Mouse (Mus musculus) intestine, embryonic 15.5 days (tissue): ENCODE data around the gene Iqsec3. TPM values are rescaled to one million over a fixed set of nuclear protein-coding genes. Genes with fewer than 3 reads are reported as not detected.
"Not testable (repeated sequence)": the region's sequence is repeated elsewhere in the genome, so short reads cannot be mapped to it uniquely, and the experiment has no call there.

Experiments used
- ATAC-seq: fragments of 200-750 bp; cut with Nextera tagmentation; 2 replicates; pipeline ENCODE4 v1.8.0; 2017; ENCODE audit warnings: moderate TSS enrichment, moderate library complexity
- H3K27ac ChIP-seq: fragments of 300-500 bp; sonication (generic); 2 replicates; pipeline ENCODE4 v1.5.1; 2015; ENCODE audit warnings: mild to moderate bottlenecking, inconsistent platforms
- H3K27me3 ChIP-seq: fragments of 300-500 bp; sonication (generic); replicated peaks from 2 replicates; pipeline ENCODE4 v1.6.1; 2015; ENCODE audit warnings: inconsistent platforms
- H3K36me3 ChIP-seq: fragments of 300-500 bp; sonication (generic); 2 replicates; pipeline ENCODE4 v1.6.1; 2015; ENCODE audit warnings: inconsistent platforms
- H3K4me1 ChIP-seq: fragments of 300-500 bp; sonication (generic); replicated peaks from 2 replicates; pipeline ENCODE4 v1.6.1; 2015; ENCODE audit warnings: inconsistent platforms
- H3K4me2 ChIP-seq: fragments of 300-500 bp; sonication (generic); replicated peaks from 2 replicates; pipeline ENCODE4 v1.6.1; 2015; ENCODE audit warnings: mild to moderate bottlenecking, inconsistent platforms
- H3K4me3 ChIP-seq: fragments of 300-500 bp; sonication (generic); replicated peaks from 2 replicates; pipeline ENCODE4 v1.5.1; 2015; ENCODE audit warnings: inconsistent platforms
- H3K9ac ChIP-seq: fragments of 300-500 bp; sonication (generic); 2 replicates; pipeline ENCODE4 v1.6.1; 2015; ENCODE audit warnings: inconsistent platforms
- H3K9me3 ChIP-seq: fragments of 300-500 bp; sonication (generic); 2 replicates; pipeline ENCODE4 v1.6.1; 2016; ENCODE audit warnings: inconsistent platforms
- WGBS: fragments of 180-500 bp; shearing (Covaris S2); methylation state at CpG from one replicate; pipeline ENCODE4 v1.1.7; 2015; 5-methylcytosine and 5-hydroxymethylcytosine counted together
- polyA plus RNA-seq: library from polyadenylated mRNA; unstranded; fragments of >200 nt; fragmentation: Nextera tagmentation; extraction: Ambion mirVana; gene quantifications from 2 replicates; pipeline ENCODE4 v1.2.1, GENCODE M21; 2015

Gene Iqsec3
- polyA plus RNA-seq, 1 experiment from 2014 or later, result 0.26 TPM

GRCm38 (mm10) chr6:121380576-121380975 is 92.9 kb downstream of the Iqsec3 start:
- Histone ChIP-seq H3K4me2 (no peak overlapping the region), H3K27me3 (peaks cover 5% of the 10 kb centered on the region; the same call in 1 of the 2 replicates), H3K9ac (no peak overlapping the region), H3K4me3 (no peak overlapping the region), H3K27ac (no peak overlapping the region), H3K4me1 (no peaks in the 10 kb centered on the region), H3K9me3 (no peaks in the 10 kb centered on the region), H3K36me3 (no peaks in the 10 kb centered on the region)
- ATAC-seq, result no peak
- WGBS, result 87% methylated on average over 8 of the region's 8 CpGs

GRCm38 (mm10) chr6:121378256-121378655 is 95.2 kb downstream of the Iqsec3 start:
- Histone ChIP-seq H3K4me3 (no peak overlapping the region), H3K4me2 (no peak overlapping the region), H3K27me3 (peaks cover 5% of the 10 kb centered on the region), H3K9ac (no peak overlapping the region), H3K36me3 (no peaks in the 10 kb centered on the region), H3K4me1 (no peaks in the 10 kb centered on the region), H3K9me3 (no peaks in the 10 kb centered on the region), H3K27ac (no peak overlapping the region)
- no peak for ATAC-seq
- 57% methylated on average over 4 of the region's 4 CpGs for WGBS

GRCm38 (mm10) chr6:121376159-121376558 is 97.3 kb downstream of the Iqsec3 start:
- Histone ChIP-seq H3K4me1 (no peaks in the 10 kb centered on the region), H3K4me3 (no peak overlapping the region), H3K27ac (no peak overlapping the region), H3K9ac (no peak overlapping the region), H3K36me3 (no peaks in the 10 kb centered on the region), H3K27me3 (no peaks in the 10 kb centered on the region; the same call in none of the 2 replicates), H3K9me3 (no peaks in the 10 kb centered on the region), H3K4me2 (no peak overlapping the region)
- 63% methylated on average over 12 of the region's 12 CpGs for WGBS
- no peak for ATAC-seq

GRCm38 (mm10) chr6:121371197-121371980 is 102.1 kb downstream of the Iqsec3 start:
- Histone ChIP-seq H3K4me3 (no peak overlapping the region), H3K4me2 (no peak overlapping the region), H3K4me1 (no peaks in the 10 kb centered on the region), H3K9me3 (no peaks in the 10 kb centered on the region), H3K36me3 (no peaks in the 10 kb centered on the region), H3K9ac (no peak overlapping the region), H3K27me3 (no peaks in the 10 kb centered on the region; the same call in 1 of the 2 replicates), H3K27ac (no peak overlapping the region)
- WGBS, result 51% methylated on average over 10 of the region's 10 CpGs
- ATAC-seq, result peak; percentile 53; the same call in 1 of the 2 replicates

- ATAC-seq, result no peak
- Histone ChIP-seq H3K4me3 (no peak overlapping the region), H3K27ac (no peak overlapping the region), H3K36me3 (no peaks in the 10 kb centered on the region), H3K4me2 (no peak overlapping the region), H3K27me3 (no peaks in the 10 kb centered on the region), H3K4me1 (no peaks in the 10 kb centered on the region), H3K9me3 (no peaks in the 10 kb centered on the region), H3K9ac (no peak overlapping the region)
- 52% methylated on average over 3 of the region's 3 CpGs for WGBS
Observed at GRCm38 (mm10) chr6:121367099-121367498, 106.4 kb downstream of the Iqsec3 start.

GRCm38 (mm10) chr6:121366537-121366936 is 106.9 kb downstream of the Iqsec3 start:
- not testable (repeated sequence) for H3K9ac ChIP-seq, H3K36me3 ChIP-seq, H3K4me2 ChIP-seq, H3K27ac ChIP-seq, H3K27me3 ChIP-seq, H3K9me3 ChIP-seq, ATAC-seq, H3K4me3 ChIP-seq, H3K4me1 ChIP-seq
- WGBS, result 18% methylated on average over 2 of the region's 2 CpGs

GRCm38 (mm10) chr6:121363956-121364355 is 109.5 kb downstream of the Iqsec3 start:
- no peaks in the 10 kb centered on the region for H3K4me1 ChIP-seq
- H3K27me3 ChIP-seq, result no peaks in the 10 kb centered on the region
- H3K9me3 ChIP-seq, result no peaks in the 10 kb centered on the region
- no peak overlapping the region for H3K4me3 ChIP-seq
- no peaks in the 10 kb centered on the region for H3K36me3 ChIP-seq
- H3K4me2 ChIP-seq, result no peak overlapping the region
- whole genome bisulfite sequencing, result 82% methylated on average over 4 of the region's 4 CpGs
- no peak overlapping the region for H3K9ac ChIP-seq
- no peak overlapping the region for H3K27ac ChIP-seq
- ATAC-seq, result no peak

- no peak for ATAC-seq
- Histone ChIP-seq H3K9ac (no peak overlapping the region), H3K4me3 (no peak overlapping the region), H3K36me3 (no peaks in the 10 kb centered on the region), H3K27me3 (no peaks in the 10 kb centered on the region), H3K4me2 (no peak overlapping the region), H3K4me1 (no peaks in the 10 kb centered on the region), H3K9me3 (no peaks in the 10 kb centered on the region), H3K27ac (no peak overlapping the region)
- 73% methylated on average over 6 of the region's 6 CpGs for WGBS
Observed at GRCm38 (mm10) chr6:121363061-121363460, 110.4 kb downstream of the Iqsec3 start.

- WGBS, result 87% methylated on average over 6 of the region's 6 CpGs
- ATAC-seq, result no peak
- no peak overlapping the region for H3K4me3 ChIP-seq
- no peaks in the 10 kb centered on the region for H3K9me3 ChIP-seq
- H3K4me1 ChIP-seq, result no peaks in the 10 kb centered on the region
- no peak overlapping the region for H3K4me2 ChIP-seq
- H3K9ac ChIP-seq, result no peak overlapping the region
- H3K27me3 ChIP-seq, result peaks cover 3% of the 10 kb centered on the region; the same call in 1 of the 2 replicates
- no peaks in the 10 kb centered on the region for H3K36me3 ChIP-seq
- no peak overlapping the region for H3K27ac ChIP-seq
Observed at GRCm38 (mm10) chr6:121357232-121357631, 116.2 kb downstream of the Iqsec3 start.

- H3K4me1 ChIP-seq, result no peaks in the 10 kb centered on the region
- 70% methylated on average over 1 of the region's 1 CpGs for WGBS
- no peak overlapping the region for H3K4me3 ChIP-seq
- no peak overlapping the region for H3K27ac ChIP-seq
- peaks cover 3% of the 10 kb centered on the region; the same call in 1 of the 2 replicates for H3K27me3 ChIP-seq
- H3K9me3 ChIP-seq, result no peaks in the 10 kb centered on the region
- H3K36me3 ChIP-seq, result no peaks in the 10 kb centered on the region
- H3K9ac ChIP-seq, result no peak overlapping the region
- no peak for ATAC-seq
- no peak overlapping the region for H3K4me2 ChIP-seq
Observed at GRCm38 (mm10) chr6:121356041-121356440, 117.4 kb downstream of the Iqsec3 start.

GRCm38 (mm10) chr6:121352276-121352675 is 121.2 kb downstream of the Iqsec3 start:
- H3K4me3 ChIP-seq, result no peak overlapping the region
- peaks cover 3% of the 10 kb centered on the region; the same call in 1 of the 2 replicates for H3K27me3 ChIP-seq
- no peak overlapping the region for H3K4me2 ChIP-seq
- H3K36me3 ChIP-seq, result no peaks in the 10 kb centered on the region
- ATAC-seq, result no peak
- no peaks in the 10 kb centered on the region for H3K9me3 ChIP-seq
- H3K9ac ChIP-seq, result no peak overlapping the region
- 57% methylated on average over 2 of the region's 2 CpGs for WGBS
- H3K27ac ChIP-seq, result no peak overlapping the region
- no peaks in the 10 kb centered on the region for H3K4me1 ChIP-seq

- Histone ChIP-seq H3K27me3 (no peaks in the 10 kb centered on the region), H3K4me3 (no peak overlapping the region), H3K4me1 (no peaks in the 10 kb centered on the region), H3K36me3 (no peaks in the 10 kb centered on the region), H3K9me3 (no peaks in the 10 kb centered on the region), H3K27ac (no peak overlapping the region), H3K9ac (no peak overlapping the region), H3K4me2 (no peak overlapping the region)
- WGBS, result 30% methylated on average over 8 of the region's 8 CpGs
- no peak for ATAC-seq
Observed at GRCm38 (mm10) chr6:121346428-121346827, 127.0 kb downstream of the Iqsec3 start.

GRCm38 (mm10) chr6:121344329-121344728 is 129.1 kb downstream of the Iqsec3 start:
- H3K4me3 ChIP-seq, result no peak overlapping the region
- H3K27me3 ChIP-seq, result no peaks in the 10 kb centered on the region
- H3K9me3 ChIP-seq, result no peaks in the 10 kb centered on the region
- 37% methylated on average over 5 of the region's 5 CpGs for WGBS
- no peak overlapping the region for H3K9ac ChIP-seq
- H3K36me3 ChIP-seq, result no peaks in the 10 kb centered on the region
- no peak overlapping the region for H3K4me2 ChIP-seq
- no peaks in the 10 kb centered on the region for H3K4me1 ChIP-seq
- no peak for ATAC-seq
- H3K27ac ChIP-seq, result no peak overlapping the region
